Mouse (Mus musculus): Measurements from ENCODE around the gene Wnt11.

GRCm38 (mm10) chr7:98850388-98850787 is 15.5 kb downstream of the Wnt11 start:
- TF ChIP-seq CTCF (IDR thresholded peaks at IDR 0.05; ENCODE audit: low read depth) (no peak), EP300 (IDR thresholded peaks at IDR 0.05; ENCODE audit: low read depth) (no peak)

All from liver, postnatal 0 days (tissue).